Mouse (Mus musculus): ENCODE measurements around the gene Nat9. TPM values are rescaled to one million over a fixed set of nuclear protein-coding genes. Genes with fewer than 3 reads are reported as not detected.
A peak's percentile ranks its signal among the peaks of the same experiment; 100 is the strongest.

Nat9 gene
- total RNA-seq, 2 experiments from 2014 or later: 12.5 to 15.6 TPM

DNA sequence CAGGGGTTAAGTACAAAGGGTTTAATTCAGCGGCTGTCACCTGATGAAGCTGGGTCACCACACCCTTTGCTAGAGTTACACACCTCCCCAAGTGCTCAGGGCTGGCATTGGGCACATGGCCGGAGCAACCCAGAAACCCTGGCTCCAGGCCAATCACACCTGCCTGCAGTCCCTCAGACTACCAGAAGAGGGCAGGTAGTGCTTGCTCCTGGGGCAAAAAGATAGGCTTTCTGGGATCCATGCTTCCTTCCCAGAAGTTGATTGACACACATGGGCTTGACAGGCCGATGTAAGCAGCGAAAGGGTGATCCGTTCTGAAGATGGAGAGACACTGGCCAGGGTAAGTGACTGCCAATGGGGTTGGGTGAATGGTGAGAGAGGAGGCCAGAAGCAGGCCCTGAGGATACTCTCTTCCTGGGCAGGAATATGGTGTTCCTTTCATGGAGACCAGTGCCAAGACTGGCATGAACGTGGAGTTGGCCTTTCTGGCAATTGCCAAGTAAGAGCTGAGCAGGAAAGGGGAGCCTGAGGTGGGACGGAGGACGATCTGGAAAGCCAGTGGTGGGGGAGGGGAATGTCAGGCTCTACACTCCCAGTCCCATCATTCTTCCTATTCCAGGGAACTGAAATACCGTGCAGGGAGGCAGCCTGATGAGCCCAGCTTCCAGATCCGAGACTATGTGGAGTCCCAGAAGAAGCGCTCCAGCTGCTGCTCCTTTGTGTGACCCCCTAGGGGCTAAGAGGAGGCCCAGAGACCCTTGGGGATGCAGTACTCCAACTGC, 27.5 kb downstream of the Nat9 start:
- intact Hi-C loops (cut with DNase I): no loop called here
- DNase-seq: peak; percentile 73

GRCm38 (mm10) chr11:115157933-115158719, 29.5 kb downstream of the Nat9 start:
- intact Hi-C loops (cut with DNase I): no loop called here
- DNase-seq: no peak

- DNase-seq: no peak
- intact Hi-C loops (cut with DNase I): no loop called here
These were observed 32.5 kb downstream of the Nat9 start for GRCm38 (mm10) chr11:115155053-115155634.

- intact Hi-C loops (cut with DNase I): loop anchor here (5.0 kb wide), 1 partner anchor 71 kb away; no protein-coding TSS in a partner anchor
- DNase-seq: peak; percentile 69
These were observed 33.9 kb downstream of the Nat9 start for GRCm38 (mm10) chr11:115153699-115154292.

DNA sequence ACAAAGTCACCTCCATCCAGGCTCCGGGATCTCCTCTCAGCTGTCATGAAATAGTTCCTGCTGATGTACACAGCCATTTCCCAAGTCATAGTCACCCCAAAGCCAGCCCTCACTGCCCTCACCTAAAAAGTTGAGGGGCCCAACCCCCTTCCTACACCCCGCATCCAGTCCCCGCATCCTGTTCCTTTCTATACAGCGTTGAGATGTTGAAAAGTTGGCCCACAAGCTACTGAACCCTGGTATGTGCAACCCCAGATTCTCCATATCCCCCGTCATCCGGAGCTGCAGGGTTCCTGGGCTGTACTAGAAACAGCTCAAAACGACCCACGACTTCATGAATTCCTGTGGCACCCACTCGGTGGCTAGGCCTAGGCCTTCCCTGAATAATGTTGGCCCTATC, 34.6 kb downstream of the Nat9 start:
- no peak for DNase-seq
- intact Hi-C loops (cut with DNase I): loop anchor here (5.0 kb wide), 1 partner anchor 71 kb away; no protein-coding TSS in a partner anchor

DNA sequence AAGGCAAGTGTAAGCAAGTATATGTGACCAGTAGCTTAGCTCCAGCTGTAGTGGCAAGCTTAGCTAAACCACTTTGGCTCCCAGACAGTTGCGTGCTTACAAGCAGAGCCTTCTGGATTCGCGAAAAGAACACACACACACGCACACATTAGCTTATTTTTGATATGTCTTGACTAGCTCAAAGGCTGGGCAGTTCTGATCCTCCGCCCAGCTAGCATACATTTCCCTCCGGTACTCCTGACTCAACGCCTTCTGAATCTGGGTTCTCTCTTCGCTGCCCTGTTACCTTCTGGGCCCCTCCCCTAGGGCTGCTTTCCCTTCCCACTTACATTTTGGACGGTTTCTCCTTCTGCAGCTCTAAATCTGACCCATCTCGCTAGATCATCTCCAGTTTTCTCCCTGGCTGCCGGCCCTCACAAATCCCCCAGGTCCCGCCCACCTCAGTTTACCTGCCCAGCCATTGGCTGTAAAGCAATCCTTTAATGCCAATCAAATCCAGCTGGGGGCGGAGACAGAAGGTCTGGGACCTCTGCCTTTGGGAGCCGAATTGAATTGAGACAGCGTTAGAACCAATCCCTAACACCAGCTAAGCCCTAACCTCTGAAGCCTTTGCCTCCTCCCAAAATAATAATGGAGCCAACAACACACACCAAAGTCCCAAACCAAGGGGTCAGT, 35.8 kb downstream of the Nat9 start:
- intact Hi-C loops (cut with DNase I): loop anchor here (5.0 kb wide), 1 partner anchor 70 kb away; no protein-coding TSS in a partner anchor
- peak; percentile 85 for DNase-seq

DNA sequence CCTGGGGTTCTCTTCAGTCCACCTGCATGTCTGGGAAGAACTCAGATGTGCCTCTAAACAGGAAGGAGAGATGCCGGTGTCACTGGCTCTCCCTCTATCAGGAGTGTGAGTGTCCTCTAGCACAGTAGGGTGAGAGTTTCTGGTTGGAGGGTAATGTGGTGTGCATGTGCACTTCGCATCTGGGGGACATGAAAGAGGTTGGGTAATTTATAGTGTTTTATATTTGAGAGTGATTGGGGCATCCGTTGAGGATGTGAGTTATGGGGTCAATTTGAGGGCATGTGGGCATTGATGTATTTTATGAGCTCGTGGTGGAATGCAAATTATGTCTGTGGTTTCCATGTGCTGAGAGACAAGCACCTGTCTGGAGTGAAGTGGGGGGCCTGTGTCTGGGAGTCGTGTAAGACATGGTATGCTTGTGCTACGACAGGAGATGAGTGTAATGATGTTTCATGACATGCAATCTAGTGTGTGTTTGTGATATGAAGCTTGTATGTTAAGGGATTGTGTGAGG, 36.9 kb downstream of the Nat9 start:
- intact Hi-C loops (cut with DNase I): loop anchor here (5.0 kb wide), 1 partner anchor 68 kb away; no protein-coding TSS in a partner anchor
- DNase-seq: no peak

- DNase-seq: no peak
- intact Hi-C loops (cut with DNase I): no loop called here
These were observed 39.8 kb downstream of the Nat9 start for GRCm38 (mm10) chr11:115147813-115148212.

DNA sequence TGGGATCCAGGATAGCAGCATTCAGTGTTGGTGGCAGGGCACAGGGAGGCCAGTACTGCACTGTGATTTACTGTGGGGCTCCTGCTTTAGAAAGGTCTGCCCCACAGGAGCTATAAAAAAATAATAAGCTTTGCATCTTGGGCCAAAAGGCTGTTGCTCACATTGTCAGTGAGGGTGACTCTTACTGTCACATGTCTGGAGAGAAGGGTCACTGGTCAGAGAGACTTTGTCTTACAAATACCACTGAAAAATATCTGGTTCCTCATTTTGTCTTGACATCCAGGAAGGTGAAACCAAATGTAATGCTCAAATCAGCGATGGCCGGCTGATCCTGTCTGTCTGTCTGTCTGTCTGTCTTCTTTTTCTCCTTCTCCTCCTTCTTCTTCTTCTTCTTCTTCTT, 45.7 kb downstream of the Nat9 start:
- intact Hi-C loops (cut with DNase I): no loop called here

DNA sequence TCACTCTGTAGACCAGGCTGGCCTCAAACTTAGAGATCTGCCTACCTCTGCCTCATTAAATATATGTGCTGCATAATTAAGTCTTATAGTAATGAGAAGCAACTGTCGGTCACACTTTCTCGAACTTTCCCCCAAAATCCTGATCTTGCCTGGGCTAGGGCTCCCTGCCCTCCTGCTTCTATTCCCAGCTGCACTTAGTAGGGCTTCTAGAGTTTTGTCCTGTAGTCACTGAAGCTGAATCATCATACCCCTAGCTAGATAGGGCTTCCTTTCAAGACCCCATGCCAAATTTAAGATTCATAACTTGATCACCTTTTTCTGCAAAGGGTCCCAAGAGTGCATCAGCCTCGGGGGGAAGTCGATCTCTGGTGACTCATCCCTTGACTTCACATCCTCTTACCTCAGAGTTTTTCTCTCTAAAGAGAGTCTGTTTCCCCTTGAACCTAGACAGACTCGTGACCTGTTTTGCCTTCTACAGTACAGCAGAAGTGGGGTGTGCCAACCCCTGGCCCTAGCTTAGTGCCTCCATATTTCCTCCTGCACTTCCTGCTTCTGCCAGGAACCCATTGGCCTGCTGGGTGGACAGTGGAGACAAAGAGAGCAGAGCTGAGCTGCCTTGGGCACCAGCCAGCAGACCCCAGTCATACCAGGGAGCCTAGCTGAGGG, 48.9 kb downstream of the Nat9 start:
- no peak for DNase-seq
- intact Hi-C loops (cut with DNase I): no loop called here

More for the DNA sequence above, 45.7 kb downstream of the Nat9 start:
- DNase-seq: no peak

DNA sequence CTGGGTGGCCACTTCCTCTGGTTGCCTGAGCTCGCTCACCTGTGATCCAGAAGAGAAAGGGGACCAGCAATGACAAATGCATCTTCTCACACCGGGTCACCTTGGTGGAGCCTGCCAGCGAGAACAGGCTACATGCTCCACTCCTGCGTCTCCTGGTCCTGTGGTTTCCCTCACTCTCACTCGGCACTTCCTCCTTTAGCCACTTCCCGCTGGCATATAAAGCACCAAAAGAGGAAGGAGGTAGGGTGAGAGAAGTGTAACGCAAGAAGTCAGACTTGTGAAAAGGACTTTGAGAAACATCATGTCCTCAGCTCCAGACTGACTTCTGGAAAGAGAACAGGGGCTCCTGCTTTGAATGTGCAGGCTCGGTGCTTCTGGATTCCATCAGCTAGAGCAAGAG, 53.9 kb downstream of the Nat9 start, which contains the start of gene Cd300lf:
TSS of gene Cd300lf (minus strand) at position 193 of the 400 bp plus-strand sequence.
- no peak for DNase-seq
- intact Hi-C loops (cut with DNase I): no loop called here

Other genes with a start within 250 kb of the Nat9 start
- not detected for gene Cd300c, start 218.7 kb downstream of the Nat9 start, total RNA-seq (2021)
- under 1 TPM; 0.12 to 0.14 TPM for gene Cd300ld, start 197.9 kb downstream of the Nat9 start, total RNA-seq (2021)
- gene Cd300c2, start 186.0 kb downstream of the Nat9 start, total RNA-seq (2021): 1 to 10 TPM in 1 of 2 experiments, under 1 TPM in 1; 0.70 to 1.3 TPM
- gene Cd300ld2, start 171.7 kb downstream of the Nat9 start, total RNA-seq (2021): not detected
- 1 to 10 TPM in 1 of 2 experiments, not detected in 1; 1.0 TPM for gene Cd300ld4, start 160.8 kb downstream of the Nat9 start, total RNA-seq (2021)
- under 1 TPM; 0.50 to 0.62 TPM for gene Cd300ld5, start 150.1 kb downstream of the Nat9 start, total RNA-seq (2021)
- gene Cd300ld3, start 139.4 kb downstream of the Nat9 start, total RNA-seq (2021): under 1 TPM; 0.50 to 0.62 TPM
- not detected for gene Cd300e, start 125.7 kb downstream of the Nat9 start, total RNA-seq (2021)
- gene Rab37, start 96.4 kb downstream of the Nat9 start, total RNA-seq (2021): under 1 TPM; 0.38 to 0.68 TPM
- gene Cd300lf, start 53.9 kb downstream of the Nat9 start, total RNA-seq (2021): under 1 TPM; 0.30 to 0.48 TPM
- 10 to 100 TPM; 38.7 to 41.3 TPM for gene Slc9a3r1, start 24.5 kb downstream of the Nat9 start, total RNA-seq (2021)
- 10 to 100 TPM; 18.1 to 18.2 TPM for gene Tmem104, start 372 bp downstream of the Nat9 start, total RNA-seq (2021)
- gene Grin2c, start 79.4 kb upstream of the Nat9 start, total RNA-seq (2021): 1 to 10 TPM; 1.4 to 2.0 TPM
- gene Fdxr, start 89.2 kb upstream of the Nat9 start, total RNA-seq (2021): 10 to 100 TPM; 24.4 to 25.8 TPM
- gene Fads6, start 109.8 kb upstream of the Nat9 start, total RNA-seq (2021): 1 to 10 TPM; 2.9 to 4.1 TPM
- gene Otop2, start 119.3 kb upstream of the Nat9 start, total RNA-seq (2021): not detected
- under 1 TPM in 1 of 2 experiments, not detected in 1; 0.24 TPM for gene Ush1g, start 134.2 kb upstream of the Nat9 start, total RNA-seq (2021)
- gene Otop3, start 146.9 kb upstream of the Nat9 start, total RNA-seq (2021): under 1 TPM in 1 of 2 experiments, not detected in 1; 0.42 TPM
- 10 to 100 TPM; 72.7 to 80.6 TPM for gene Hid1, start 179.9 kb upstream of the Nat9 start, total RNA-seq (2021)
- gene Cdr2l, start 194.1 kb upstream of the Nat9 start, total RNA-seq (2021): 10 to 100 TPM; 31.4 to 33.1 TPM
- 100 to 1,000 TPM in 1 of 2 experiments, 10 to 100 TPM in 1; 97.9 to 109 TPM for gene Mrpl58, start 215.9 kb upstream of the Nat9 start, total RNA-seq (2021)
- 100 to 1,000 TPM; 290 to 310 TPM for gene Atp5h, start 232.1 kb upstream of the Nat9 start, total RNA-seq (2021)
- 10 to 100 TPM; 47.7 to 52.9 TPM for gene Kctd2, start 232.3 kb upstream of the Nat9 start, total RNA-seq (2021)

Measured in left cerebral cortex, postnatal 4 days (tissue).